Mouse (Mus musculus): ENCODE measurements at regions not wholly inside any gene's neighbourhood (a gene's known extent, or its start where the extent isn't known, plus 50 kb on each side); places are given as distances from the start of the nearest gene placed in this dataset.

DNA sequence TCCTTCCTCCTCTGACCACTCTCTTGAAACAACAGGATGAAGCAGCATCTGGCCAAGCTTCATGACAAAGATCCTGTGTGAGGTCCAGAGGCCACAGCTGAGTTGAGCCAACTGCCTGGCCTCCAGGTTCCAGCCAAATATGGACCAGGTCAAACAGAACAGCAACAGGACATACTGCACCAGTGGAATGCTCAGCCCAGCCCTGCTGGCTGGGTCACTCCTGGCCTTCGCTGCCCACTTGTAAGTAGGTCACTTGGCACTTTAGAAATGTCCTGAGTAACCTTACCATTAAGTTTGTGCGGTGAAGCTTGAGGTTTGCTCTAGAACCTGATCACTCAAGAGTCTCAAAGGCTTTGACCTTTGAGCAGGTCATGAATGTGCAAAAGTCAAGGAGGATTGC, 96.9 kb downstream of the Snx19 start:
- TF ChIP-seq EP300 (IDR thresholded peaks at IDR 0.05) (no peak), CTCF (IDR thresholded peaks at IDR 0.05) (no peak)
